Mouse (Mus musculus): ENCODE data around the gene Hhatl.

GRCm38 (mm10) chr9:121828314-121828713, 36.0 kb upstream of the Hhatl start:
- TF ChIP-seq CTCF (IDR thresholded peaks at IDR 0.05; ENCODE audit: low read depth) = no peak
- TF ChIP-seq EP300 (IDR thresholded peaks at IDR 0.05; ENCODE audit: low read depth) = no peak

Data from liver, postnatal 0 days (tissue).